Mouse (Mus musculus) C2C12 (cell line): ENCODE data around the gene Omp. TPM values are rescaled to one million over a fixed set of nuclear protein-coding genes. Genes with fewer than 3 reads are reported as not detected.

Experiments
- H3K27me3 ChIP-seq: one replicate; pipeline ENCODE4 v1.6.1; 2011; ENCODE audit not compliant: control insufficient read depth, insufficient read depth, insufficient read length
- H3K36me3 ChIP-seq: one replicate; pipeline ENCODE4 v1.6.1; 2011; ENCODE audit not compliant: control insufficient read depth, insufficient read depth
- H3K4me3 ChIP-seq: one replicate; pipeline ENCODE4 v1.5.1; 2011; ENCODE audit warnings: mild to moderate bottlenecking, control low read depth; ENCODE audit not compliant: poor library complexity, insufficient read depth, severe bottlenecking
- H3K79me2 ChIP-seq: one replicate; pipeline ENCODE4 v1.6.1; 2011; ENCODE audit not compliant: control insufficient read depth, insufficient read depth
- H3K79me3 ChIP-seq: one replicate; pipeline ENCODE4 v1.6.1; 2011; ENCODE audit warnings: low read depth, control low read depth
- H3ac ChIP-seq: one replicate; pipeline ENCODE3; 2011; ENCODE audit warnings: low read depth; ENCODE audit not compliant: control insufficient read depth, insufficient read length
- CEBPB ChIP-seq: IDR thresholded peaks from one replicate; pipeline ENCODE4 v1.6.1; 2011; ENCODE audit warnings: low read depth, mild to moderate bottlenecking, control low read depth, moderate library complexity
- CTCF ChIP-seq: IDR thresholded peaks from one replicate; pipeline ENCODE4 v1.5.1; 2011; ENCODE audit not compliant: control insufficient read depth, insufficient read depth, insufficient read length
- FOSL1 ChIP-seq: IDR thresholded peaks from one replicate; pipeline ENCODE4 v1.8.0; 2011; ENCODE audit warnings: mild to moderate bottlenecking, low read length; ENCODE audit not compliant: poor library complexity, insufficient read depth, severe bottlenecking
- MAX ChIP-seq: IDR thresholded peaks from one replicate; pipeline ENCODE4 v1.6.1; 2011; ENCODE audit warnings: mild to moderate bottlenecking, control low read depth
- MYOD1 ChIP-seq: IDR thresholded peaks from one replicate; pipeline ENCODE4 v1.6.1; 2011; ENCODE audit warnings: low read depth; ENCODE audit not compliant: control insufficient read depth, insufficient read length
- MYOG ChIP-seq: IDR thresholded peaks from one replicate; pipeline ENCODE4 v1.6.1; 2011; ENCODE audit not compliant: control insufficient read depth, insufficient read length; ENCODE audit errors: extremely low read depth
- USF1 ChIP-seq: IDR thresholded peaks from one replicate; pipeline ENCODE4 v1.6.1; 2011; ENCODE audit warnings: low read depth, mild to moderate bottlenecking, control low read depth, moderate library complexity
- polyA plus RNA-seq: library from polyadenylated mRNA; unstranded; fragments of >200 nt; fragmentation: generic; extraction: Trizol; gene quantifications from one replicate; pipeline ENCODE4 v1.2.1, GENCODE M21; 2012; ENCODE audit warnings: missing spikeins

The Omp gene
- polyA plus RNA-seq, 1 experiment, result 0.40 TPM

GRCm38 (mm10) chr7:98177929-98178559 is 32.7 kb upstream of the Omp start, which contains the start of gene Capn5:
Gene Capn5 (minus strand): TSS chr7:98178274.
- TF ChIP-seq CTCF (peak; percentile 40), MAX (no peak)
- no peaks in the 10 kb centered on the region for H3K27me3 ChIP-seq
- no peaks in the 10 kb centered on the region for H3K79me3 ChIP-seq
- H3K4me3 ChIP-seq, result peak within 1 kb of the TSS; percentile 34
- peak within 1 kb of the TSS; percentile 85 for H3ac ChIP-seq
- no peaks in the 10 kb centered on the region for H3K36me3 ChIP-seq
- H3K79me2 ChIP-seq, result no peaks in the 10 kb centered on the region

GRCm38 (mm10) chr7:98177566-98177928 is 32.2 kb upstream of the Omp start:
- Histone ChIP-seq H3K27me3 (no peaks in the 10 kb centered on the region), H3K79me2 (no peaks in the 10 kb centered on the region), H3K36me3 (no peaks in the 10 kb centered on the region), H3K4me3 (peak overlapping the region; percentile 34), H3K79me3 (no peaks in the 10 kb centered on the region), H3ac (peak overlapping the region; percentile 42)
- no peak for TF ChIP-seq CEBPB
- TF ChIP-seq MAX, result no peak
- TF ChIP-seq MYOD1, result no peak
- TF ChIP-seq MYOG, result no peak
- TF ChIP-seq USF1, result no peak
- TF ChIP-seq FOSL1, result no peak
- no peak for TF ChIP-seq CTCF

GRCm38 (mm10) chr7:98177071-98177485 is 31.8 kb upstream of the Omp start:
- Histone ChIP-seq H3K79me3 (no peaks in the 10 kb centered on the region), H3K27me3 (no peaks in the 10 kb centered on the region), H3ac (no peak overlapping the region), H3K36me3 (no peaks in the 10 kb centered on the region), H3K4me3 (no peak overlapping the region), H3K79me2 (no peaks in the 10 kb centered on the region)
- no peak for TF ChIP-seq FOSL1
- TF ChIP-seq CEBPB, result no peak
- no peak for TF ChIP-seq CTCF
- TF ChIP-seq MYOG, result no peak
- no peak for TF ChIP-seq MAX
- TF ChIP-seq MYOD1, result no peak
- TF ChIP-seq USF1, result no peak

- no peak for TF ChIP-seq CEBPB
- no peak for TF ChIP-seq CTCF
- TF ChIP-seq FOSL1, result no peak
- TF ChIP-seq MYOD1, result no peak
- no peak for TF ChIP-seq MAX
- TF ChIP-seq MYOG, result no peak
- no peak for TF ChIP-seq USF1
- H3K79me2 ChIP-seq, result no peaks in the 10 kb centered on the region
- no peaks in the 10 kb centered on the region for H3K79me3 ChIP-seq
- no peak overlapping the region for H3K4me3 ChIP-seq
- H3ac ChIP-seq, result no peak overlapping the region
- no peaks in the 10 kb centered on the region for H3K36me3 ChIP-seq
- no peaks in the 10 kb centered on the region for H3K27me3 ChIP-seq
Observed at GRCm38 (mm10) chr7:98176322-98177070, 31.2 kb upstream of the Omp start.

GRCm38 (mm10) chr7:98174883-98175755 is 29.8 kb upstream of the Omp start:
- H3ac ChIP-seq, result no peak overlapping the region
- no peaks in the 10 kb centered on the region for H3K27me3 ChIP-seq
- H3K79me2 ChIP-seq, result no peaks in the 10 kb centered on the region
- no peaks in the 10 kb centered on the region for H3K79me3 ChIP-seq
- no peaks in the 10 kb centered on the region for H3K36me3 ChIP-seq
- no peak overlapping the region for H3K4me3 ChIP-seq
- TF ChIP-seq USF1 (no peak), CEBPB (no peak), MAX (no peak), CTCF (no peak), MYOD1 (no peak)
